Mouse (Mus musculus): Measurements from ENCODE around the gene Xcl1. TPM values are rescaled to one million over a fixed set of nuclear protein-coding genes. Genes with fewer than 3 reads are reported as not detected.

Xcl1 gene
- polyA plus RNA-seq, 2 experiments from 2014 or later: 4.4 to 8.0 TPM

- ATAC-seq: no peak
Observed at GRCm38 (mm10) chr1:164900696-164901095, 34.6 kb downstream of the Xcl1 start.

GRCm38 (mm10) chr1:164900226-164900625, 35.1 kb downstream of the Xcl1 start:
- no peak for ATAC-seq

GRCm38 (mm10) chr1:164899506-164899905, 35.8 kb downstream of the Xcl1 start:
- no peak for ATAC-seq

GRCm38 (mm10) chr1:164898846-164899351, 36.4 kb downstream of the Xcl1 start:
- peak; percentile 95 for ATAC-seq

GRCm38 (mm10) chr1:164897163-164897817, 38.0 kb downstream of the Xcl1 start:
- no peak for ATAC-seq

- ATAC-seq: no peak
Observed at GRCm38 (mm10) chr1:164896211-164897145, 38.8 kb downstream of the Xcl1 start.

GRCm38 (mm10) chr1:164895806-164896205, 39.5 kb downstream of the Xcl1 start:
- ATAC-seq: no peak

- no peak for ATAC-seq
Observed at GRCm38 (mm10) chr1:164890366-164890765, 45.0 kb downstream of the Xcl1 start.

GRCm38 (mm10) chr1:164888563-164888962, 46.8 kb downstream of the Xcl1 start:
- ATAC-seq: peak; percentile 51

- no peak for ATAC-seq
Observed at GRCm38 (mm10) chr1:164887775-164888174, 47.6 kb downstream of the Xcl1 start.

GRCm38 (mm10) chr1:164881891-164882290, 53.4 kb downstream of the Xcl1 start:
- peak; percentile 87 for ATAC-seq

Other genes starting within 250 kb of the Xcl1 start
- under 1 TPM; 0.48 to 0.50 TPM for gene Dpt, start 138.9 kb downstream of the Xcl1 start, polyA plus RNA-seq (2017; shearing (Covaris generic))
- gene Tbx19, start 225.2 kb upstream of the Xcl1 start, polyA plus RNA-seq (2017; shearing (Covaris generic)): not detected